Mouse (Mus musculus) forebrain, postnatal 0 days (tissue): ENCODE measurements around the gene Alg12. TPM values are rescaled to one million over a fixed set of nuclear protein-coding genes. Genes with fewer than 3 reads are reported as not detected.

Experiments used
- ATAC-seq: fragments of 200-750 bp; cut with Nextera tagmentation; 2 replicates; pipeline ENCODE4 v1.8.0; 2017; ENCODE audit warnings: mild to moderate bottlenecking, moderate library complexity
- DNase-seq: peaks from one replicate; pipeline ENCODE4 v3.0.0-alpha.2; 2015
- H3K27ac ChIP-seq: fragments of 300-500 bp; sonication (generic); 2 replicates; pipeline ENCODE4 v1.5.1; 2014; ENCODE audit warnings: low read depth, mild to moderate bottlenecking, antibody characterized with exemption, low read length, moderate library complexity, mixed read lengths
- H3K27me3 ChIP-seq: fragments of 300-500 bp; sonication (generic); 2 replicates; pipeline ENCODE4 v1.6.1; 2014; ENCODE audit warnings: mild to moderate bottlenecking, low read length, mixed read lengths; ENCODE audit not compliant: insufficient read depth
- H3K36me3 ChIP-seq: fragments of 300-500 bp; sonication (generic); 2 replicates; pipeline ENCODE4 v1.6.1; 2014; ENCODE audit warnings: mild to moderate bottlenecking, moderate library complexity; ENCODE audit not compliant: insufficient read depth
- H3K4me1 ChIP-seq: fragments of 300-500 bp; sonication (generic); 2 replicates; pipeline ENCODE4 v1.6.1; 2014; ENCODE audit warnings: antibody characterized with exemption; ENCODE audit not compliant: insufficient read depth
- H3K4me2 ChIP-seq: fragments of 300-500 bp; sonication (generic); 2 replicates; pipeline ENCODE4 v1.6.1; 2014; ENCODE audit warnings: low read depth, mild to moderate bottlenecking, moderate library complexity
- H3K4me3 ChIP-seq: fragments of 300-500 bp; sonication (generic); 2 replicates; pipeline ENCODE4 v1.5.1; 2014; ENCODE audit warnings: low read depth, low read length, mixed read lengths
- H3K9ac ChIP-seq: fragments of 300-500 bp; sonication (generic); 2 replicates; pipeline ENCODE4 v1.6.1; 2014; ENCODE audit warnings: mild to moderate bottlenecking
- H3K9me3 ChIP-seq: fragments of 300-500 bp; sonication (generic); 2 replicates; pipeline ENCODE4 v1.6.1; 2016; ENCODE audit warnings: low read length
- CTCF ChIP-seq: sonication (generic); IDR thresholded peaks from 2 replicates; pipeline ENCODE4 v1.5.1; 2016; ENCODE audit warnings: antibody characterized with exemption, control low read depth, low read depth
- WGBS: fragments of 180-500 bp; shearing (Covaris S2); extraction: QIAGEN DNeasy Blood & Tissue Kit; methylation state at CpG from one replicate; pipeline ENCODE4 v1.1.7; 2014; 5-methylcytosine and 5-hydroxymethylcytosine counted together
- polyA plus RNA-seq: library from polyadenylated mRNA; unstranded; fragments of >200 nt; fragmentation: Nextera tagmentation; extraction: Ambion mirVana; gene quantifications from 2 replicates; pipeline ENCODE4 v1.2.1, GENCODE M21; 2015
- total RNA-seq: library from RNA; depleted of rRNA; stranded (reverse); fragments of >200 nt; gene quantifications from 2 replicates; pipeline ENCODE4 v1.2.3, GENCODE M21; 2014

Gene Alg12
- total and polyA plus RNA-seq, 2 experiments from 2014 or later, result 7.6 to 10.2 TPM

DNA sequence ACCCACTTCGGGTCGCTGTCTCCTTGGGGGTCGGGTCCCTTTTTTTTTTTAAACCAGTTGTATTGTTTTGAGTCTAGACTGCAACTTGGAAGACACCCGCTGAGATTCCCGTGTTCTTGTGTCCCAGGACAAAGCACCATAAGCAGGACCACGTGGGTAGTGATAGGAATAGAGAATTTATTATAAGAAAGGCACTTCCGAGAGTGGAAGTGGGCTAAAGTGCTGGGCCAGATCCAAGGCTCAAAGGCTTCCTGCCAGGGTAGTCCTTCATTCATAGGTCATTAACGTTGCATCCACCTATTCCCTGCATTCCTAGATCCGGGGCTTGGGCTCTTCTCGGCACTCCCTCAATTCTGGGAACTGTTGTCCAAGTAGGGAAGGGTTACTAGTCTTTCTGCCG is 18.9 kb upstream of the Alg12 start:
- Histone ChIP-seq H3K27ac (peak overlapping the region; percentile 77), H3K4me3 (peak overlapping the region; percentile 54), H3K4me2 (peak overlapping the region; percentile 88), H3K4me1 (peaks cover 19% of the 10 kb centered on the region), H3K9ac (peak overlapping the region; percentile 72), H3K9me3 (no peaks in the 10 kb centered on the region), H3K36me3 (no peaks in the 10 kb centered on the region), H3K27me3 (no peaks in the 10 kb centered on the region)
- DNase-seq, result peak; percentile 52
- no peak for TF ChIP-seq CTCF
- no peak for ATAC-seq
- 1% methylated on average over 11 of the region's 11 CpGs for WGBS

DNA sequence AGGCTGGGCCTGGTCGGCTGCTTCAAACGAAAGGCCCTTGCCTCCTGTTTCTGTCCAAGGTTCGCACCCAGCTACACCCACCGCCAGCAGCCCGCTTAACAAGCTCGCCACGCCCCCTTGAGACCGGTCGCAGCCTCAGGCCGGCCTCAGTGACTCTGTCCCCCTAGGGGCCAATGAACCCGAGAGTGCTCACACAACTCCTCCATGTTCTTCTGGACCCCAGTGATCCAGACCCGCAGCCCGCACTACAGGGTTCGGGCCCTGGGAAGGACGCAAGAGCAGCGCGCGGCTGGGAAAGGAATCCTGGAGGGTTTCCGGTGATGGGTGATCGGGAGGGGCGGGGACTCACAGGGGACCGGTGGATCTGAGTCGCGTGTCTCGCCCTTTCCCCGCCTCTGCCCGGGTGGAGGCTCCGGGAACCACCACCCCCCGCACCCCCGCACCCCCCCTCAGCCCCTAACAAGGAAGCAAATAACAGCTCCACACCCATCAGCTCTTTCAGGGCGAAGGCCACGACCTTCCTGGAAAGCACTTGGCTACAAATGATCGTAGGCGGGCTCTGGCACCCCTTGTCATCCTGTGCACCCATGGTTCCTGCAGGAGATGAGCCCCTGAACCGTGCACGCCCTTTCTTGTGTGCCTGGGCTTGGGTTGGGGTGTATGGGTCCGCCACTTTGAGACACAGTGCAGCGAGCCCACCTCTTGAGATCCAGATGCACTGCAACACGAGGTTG is 18.2 kb upstream of the Alg12 start:
- ATAC-seq (peak; percentile 91), DNase-seq (peak; percentile 84)
- peaks cover 19% of the 10 kb centered on the region for H3K4me1 ChIP-seq
- no peaks in the 10 kb centered on the region for H3K27me3 ChIP-seq
- H3K36me3 ChIP-seq, result no peaks in the 10 kb centered on the region
- 3% methylated on average over 36 of the region's 39 CpGs for WGBS
- H3K4me2 ChIP-seq, result peak overlapping the region; percentile 88
- peak overlapping the region; percentile 54 for H3K4me3 ChIP-seq
- H3K9ac ChIP-seq, result peak overlapping the region; percentile 72
- peak overlapping the region; percentile 77 for H3K27ac ChIP-seq
- H3K9me3 ChIP-seq, result no peaks in the 10 kb centered on the region
- TF ChIP-seq CTCF, result peak; percentile 53

DNA sequence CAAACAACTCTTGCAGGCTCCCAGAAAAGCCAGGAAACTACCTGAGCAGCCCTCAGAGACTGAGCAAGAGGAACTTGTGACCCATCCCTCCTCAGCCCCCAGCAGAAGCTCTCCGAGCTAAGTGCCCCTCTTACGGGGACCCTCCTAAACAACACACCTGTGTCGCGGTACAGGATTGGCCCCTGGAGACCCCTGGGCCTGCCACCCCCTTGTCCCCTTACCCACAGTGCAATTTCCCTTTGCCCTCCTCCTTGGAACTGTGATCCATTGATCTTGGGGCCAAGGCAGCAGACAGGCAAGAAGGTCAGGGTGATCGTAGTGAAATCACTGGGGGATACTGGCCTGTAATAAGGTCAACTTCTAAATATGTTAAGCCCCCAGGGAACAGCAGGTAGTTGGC is 17.5 kb upstream of the Alg12 start:
- peak overlapping the region; percentile 54 for H3K4me3 ChIP-seq
- no peak for ATAC-seq
- 0 out of 2 replicates have a peak overlapping the region, but pooled peaks have one; percentile 72 for H3K9ac ChIP-seq
- WGBS, result 75% methylated on average over 5 of the region's 5 CpGs
- H3K4me2 ChIP-seq, result peak overlapping the region; percentile 88
- no peak overlapping the region for H3K27ac ChIP-seq
- DNase-seq, result no peak
- peaks cover 19% of the 10 kb centered on the region for H3K4me1 ChIP-seq
- TF ChIP-seq CTCF, result no peak
- no peaks in the 10 kb centered on the region for H3K27me3 ChIP-seq
- H3K36me3 ChIP-seq, result no peaks in the 10 kb centered on the region
- H3K9me3 ChIP-seq, result no peaks in the 10 kb centered on the region

DNA sequence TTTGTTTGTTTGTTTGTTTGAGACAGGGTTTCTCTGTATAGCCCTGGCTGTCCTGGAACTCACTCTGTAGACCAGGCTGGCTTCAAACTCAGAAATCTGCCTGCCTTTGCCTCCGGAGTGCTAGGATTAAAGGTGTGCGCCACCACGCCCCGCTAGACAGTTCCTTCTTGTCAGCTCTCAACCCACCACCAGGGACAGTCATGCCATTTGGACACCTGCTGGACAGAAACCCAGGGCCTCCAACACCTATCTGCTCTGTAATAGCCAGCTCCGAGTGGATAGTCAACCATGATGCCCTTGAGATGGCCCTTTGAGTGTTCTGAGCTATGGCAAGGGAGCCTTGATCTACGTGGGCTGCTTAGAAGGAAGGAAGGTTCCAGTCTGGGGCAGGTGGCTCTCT is 16.9 kb upstream of the Alg12 start:
- ATAC-seq (no peak), DNase-seq (no peak)
- H3K9me3 ChIP-seq, result no peaks in the 10 kb centered on the region
- H3K36me3 ChIP-seq, result no peaks in the 10 kb centered on the region
- no peaks in the 10 kb centered on the region for H3K27me3 ChIP-seq
- H3K9ac ChIP-seq, result no peak overlapping the region
- WGBS, result 73% methylated on average over 6 of the region's 6 CpGs
- H3K4me2 ChIP-seq, result no peak overlapping the region
- H3K4me1 ChIP-seq, result peaks cover 19% of the 10 kb centered on the region
- no peak overlapping the region for H3K4me3 ChIP-seq
- peak; percentile 20 for TF ChIP-seq CTCF
- no peak overlapping the region for H3K27ac ChIP-seq

DNA sequence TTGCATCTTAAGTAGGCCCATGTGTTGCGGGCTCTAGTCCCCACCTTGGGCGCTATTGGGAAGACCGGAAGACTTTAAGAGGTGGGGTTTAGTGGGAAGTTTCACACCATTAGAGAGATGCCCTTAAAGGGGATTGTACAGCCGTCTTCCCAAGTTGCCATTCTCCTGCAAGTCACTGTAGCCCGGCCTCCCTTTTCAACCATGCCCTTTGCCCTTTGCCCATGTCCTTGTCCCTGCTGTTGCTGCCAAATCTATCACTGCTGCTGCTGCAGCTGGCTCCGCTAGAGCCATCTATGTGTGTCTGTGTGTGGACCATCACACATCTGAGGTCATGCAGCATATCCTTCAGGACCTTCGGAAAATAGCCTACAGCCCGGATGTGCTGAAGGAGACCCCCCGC is 13.4 kb upstream of the Alg12 start:
- no peaks in the 10 kb centered on the region for H3K27me3 ChIP-seq
- WGBS, result 90% methylated on average over 9 of the region's 9 CpGs
- no peaks in the 10 kb centered on the region for H3K36me3 ChIP-seq
- no peak overlapping the region for H3K9ac ChIP-seq
- peaks cover 4% of the 10 kb centered on the region; the same call in 1 of the 2 replicates for H3K4me1 ChIP-seq
- no peak overlapping the region for H3K27ac ChIP-seq
- H3K4me2 ChIP-seq, result no peak overlapping the region
- H3K4me3 ChIP-seq, result no peak overlapping the region
- DNase-seq (no peak), ATAC-seq (no peak)
- no peaks in the 10 kb centered on the region for H3K9me3 ChIP-seq
- TF ChIP-seq CTCF, result no peak

DNA sequence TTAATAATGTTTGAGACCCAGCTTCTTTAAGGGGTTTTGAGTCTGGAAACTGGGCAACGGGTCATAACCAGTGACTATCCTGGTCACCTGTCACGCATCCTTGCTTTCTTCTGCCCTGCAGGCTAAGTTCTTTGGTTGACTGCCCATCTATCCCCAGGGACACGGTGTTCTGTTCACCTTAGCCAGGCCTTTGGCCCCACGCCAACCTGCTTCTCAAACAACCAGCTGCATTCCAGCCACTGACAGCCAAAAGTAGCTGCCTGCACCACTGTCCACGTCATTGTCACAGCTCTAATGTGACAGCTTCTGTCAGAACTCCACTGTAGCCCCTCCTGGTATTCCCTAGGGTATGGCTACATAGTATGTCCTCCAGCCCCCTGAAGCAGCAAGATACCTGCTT is 12.4 kb upstream of the Alg12 start:
- TF ChIP-seq CTCF, result no peak
- Histone ChIP-seq H3K4me3 (no peak overlapping the region), H3K27ac (no peak overlapping the region), H3K4me1 (peaks cover under 1% of the 10 kb centered on the region; the same call in 1 of the 2 replicates), H3K36me3 (peaks cover 2% of the 10 kb centered on the region; the same call in 1 of the 2 replicates), H3K9ac (no peak overlapping the region), H3K27me3 (no peaks in the 10 kb centered on the region), H3K4me2 (no peak overlapping the region), H3K9me3 (no peaks in the 10 kb centered on the region)
- ATAC-seq (no peak), DNase-seq (no peak)
- 62% methylated on average over 5 of the region's 5 CpGs for WGBS

DNA sequence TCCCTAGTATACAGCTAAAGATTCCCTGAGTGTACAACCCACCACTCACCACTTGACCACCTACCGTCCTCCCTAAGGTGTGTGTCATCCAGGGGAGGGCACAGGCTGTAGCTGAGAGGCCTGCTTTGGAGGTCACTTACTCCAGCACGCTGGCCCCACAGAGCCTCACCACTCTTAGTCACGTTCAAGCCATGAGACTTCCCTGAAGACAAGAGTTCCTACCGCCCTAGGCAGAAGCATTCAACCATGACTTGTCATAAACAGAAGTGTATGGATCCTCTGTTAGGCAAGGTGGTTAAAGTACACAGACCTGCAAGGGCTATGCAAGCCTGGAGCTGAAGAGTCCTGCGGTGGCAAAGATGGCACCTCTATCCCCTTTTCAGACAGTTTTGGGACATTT is 11.6 kb upstream of the Alg12 start:
- no peak overlapping the region for H3K4me2 ChIP-seq
- TF ChIP-seq CTCF, result no peak
- no peaks in the 10 kb centered on the region for H3K27me3 ChIP-seq
- no peak overlapping the region for H3K9ac ChIP-seq
- no peaks in the 10 kb centered on the region for H3K9me3 ChIP-seq
- ATAC-seq (no peak), DNase-seq (no peak)
- no peak overlapping the region for H3K27ac ChIP-seq
- H3K4me3 ChIP-seq, result no peak overlapping the region
- WGBS, result 82% methylated on average over 5 of the region's 5 CpGs
- H3K36me3 ChIP-seq, result peaks cover 9% of the 10 kb centered on the region
- H3K4me1 ChIP-seq, result no peaks in the 10 kb centered on the region
